Mouse (Mus musculus) G1E (cell line): Measurements from ENCODE around the gene Tarsl2. TPM values are rescaled to one million over a fixed set of nuclear protein-coding genes. Genes with fewer than 3 reads are reported as not detected.

ENCODE experiments used
- ATAC-seq: 2 replicates; pipeline ENCODE4 v1.8.0; 2016; ENCODE audit warnings: mild to moderate bottlenecking; ENCODE audit not compliant: insufficient number of reproducible peaks, poor library complexity, low FRiP score, severe bottlenecking; ENCODE audit errors: extremely low read depth
- DNase-seq: peaks from one replicate; pipeline ENCODE4 v3.0.0; 2012; ENCODE audit warnings: low spot score
- H3K27me3 ChIP-seq: 2 replicates; pipeline ENCODE4 v1.6.1; 2012; ENCODE audit warnings: mild to moderate bottlenecking, low read length, inconsistent platforms; ENCODE audit not compliant: insufficient read depth
- H3K36me3 ChIP-seq: replicated peaks from 2 replicates; pipeline ENCODE3; 2012; ENCODE audit warnings: mild to moderate bottlenecking, inconsistent platforms
- H3K4me1 ChIP-seq: 2 replicates; pipeline ENCODE4 v1.6.1; 2012; ENCODE audit warnings: low read depth, low read length, inconsistent platforms, mixed read lengths; ENCODE audit not compliant: insufficient read depth
- H3K4me3 ChIP-seq: 2 replicates; pipeline ENCODE4 v1.5.1; 2012; ENCODE audit warnings: low read depth, mild to moderate bottlenecking, inconsistent platforms, low read length, moderate library complexity, mixed read lengths
- H3K9me3 ChIP-seq: replicated peaks from 2 replicates; pipeline ENCODE4 v1.6.1; 2012; ENCODE audit warnings: inconsistent platforms
- CTCF ChIP-seq: IDR thresholded peaks from 2 replicates; pipeline ENCODE4 v1.5.1; 2012; ENCODE audit warnings: low read depth, low read length, inconsistent platforms, mixed read lengths
- GATA1 ChIP-seq: IDR thresholded peaks from 2 replicates; pipeline ENCODE4 v1.6.1; 2012; ENCODE audit warnings: borderline replicate concordance, low read length, inconsistent platforms, mixed read lengths
- GATA2 ChIP-seq: IDR thresholded peaks from 2 replicates; pipeline ENCODE4 v1.6.1; 2012; ENCODE audit warnings: low read depth, low read length, inconsistent platforms, borderline replicate concordance
- POLR2AphosphoS5 ChIP-seq: IDR thresholded peaks from 2 replicates; pipeline ENCODE4 v1.6.1; 2012; ENCODE audit warnings: low read depth, low read length, inconsistent platforms; ENCODE audit not compliant: insufficient replicate concordance
- TAL1 ChIP-seq: conservative IDR thresholded peaks from 2 replicates; pipeline ENCODE4 v1.6.1; 2012; ENCODE audit warnings: low read depth, low read length, inconsistent platforms, mixed read lengths
- polyA plus RNA-seq: library from polyadenylated mRNA; stranded (reverse); fragments of >175 nt; gene quantifications from 2 replicates; pipeline ENCODE4 v1.2.3, GENCODE M21; 2012
- total RNA-seq, 2 experiments: library from RNA; stranded (forward) in 1 of 2; stranded (reverse) in 1 of 2; fragments of 200-1000 nt in 1 of 2; fragments of >200 nt in 1 of 2; fragmentation: Nextera tagmentation in 1 of 2; gene quantifications; 2 replicates each; pipeline ENCODE4 v1.2.3; 2014 to 2017

The Tarsl2 gene
- total and polyA plus RNA-seq, 3 experiments: 23.7 to 66.8 (median 42.3) TPM

DNA sequence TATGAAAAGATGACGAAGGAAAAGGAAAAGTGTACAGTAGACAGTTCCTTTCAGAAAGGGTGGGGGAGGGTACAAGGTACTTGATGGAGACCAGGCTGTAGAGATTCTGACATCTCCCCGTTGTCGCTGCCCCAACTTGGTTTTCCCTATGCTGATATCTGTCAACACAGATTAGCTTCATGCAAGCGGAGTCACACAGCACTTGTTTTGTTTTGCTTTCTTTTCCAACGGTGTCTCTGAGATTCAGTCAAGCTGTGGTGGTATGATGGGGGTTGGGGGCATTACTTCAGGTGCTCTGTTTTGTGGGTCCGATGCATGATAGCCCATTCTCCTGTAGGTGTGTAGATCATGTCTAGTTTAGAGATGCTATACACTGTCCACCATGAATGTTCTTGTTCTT is 22.8 kb downstream of the Tarsl2 start:
- no peak for DNase-seq
- Histone ChIP-seq H3K4me1 (no peaks in the 10 kb centered on the region), H3K4me3 (no peak overlapping the region), H3K9me3 (no peaks in the 10 kb centered on the region), H3K36me3 (peaks cover 89% of the 10 kb centered on the region), H3K27me3 (no peaks in the 10 kb centered on the region)
- no peak for ATAC-seq
- TF ChIP-seq CTCF (no peak), GATA1 (no peak)

DNA sequence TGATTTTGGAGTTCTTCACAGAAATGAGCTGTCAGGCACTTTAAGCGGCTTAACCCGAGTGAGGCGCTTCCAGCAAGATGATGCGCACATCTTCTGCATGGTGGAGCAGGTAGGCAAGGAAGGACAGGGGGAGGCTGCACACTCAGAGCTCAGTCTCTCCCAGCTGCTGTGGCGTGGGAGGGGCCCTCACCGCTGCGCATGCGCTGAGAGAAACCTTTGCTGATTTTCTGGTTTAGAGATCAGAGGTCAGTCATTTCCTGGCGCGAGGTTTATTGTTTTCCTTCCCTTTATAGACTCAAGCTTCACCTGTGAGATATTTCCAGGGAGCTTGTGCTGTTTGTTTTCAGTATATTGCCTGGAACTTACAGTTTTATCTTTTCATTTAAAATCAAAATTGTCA is 33.4 kb downstream of the Tarsl2 start:
- peaks cover 83% of the 10 kb centered on the region for H3K36me3 ChIP-seq
- no peak overlapping the region for H3K4me3 ChIP-seq
- H3K4me1 ChIP-seq: no peaks in the 10 kb centered on the region
- no peaks in the 10 kb centered on the region for H3K27me3 ChIP-seq
- TF ChIP-seq TAL1 (no peak), CTCF (no peak), GATA1 (no peak), GATA2 (no peak), POLR2AphosphoS5 (no peak)
- ATAC-seq: no peak
- no peaks in the 10 kb centered on the region for H3K9me3 ChIP-seq
- no peak for DNase-seq

DNA sequence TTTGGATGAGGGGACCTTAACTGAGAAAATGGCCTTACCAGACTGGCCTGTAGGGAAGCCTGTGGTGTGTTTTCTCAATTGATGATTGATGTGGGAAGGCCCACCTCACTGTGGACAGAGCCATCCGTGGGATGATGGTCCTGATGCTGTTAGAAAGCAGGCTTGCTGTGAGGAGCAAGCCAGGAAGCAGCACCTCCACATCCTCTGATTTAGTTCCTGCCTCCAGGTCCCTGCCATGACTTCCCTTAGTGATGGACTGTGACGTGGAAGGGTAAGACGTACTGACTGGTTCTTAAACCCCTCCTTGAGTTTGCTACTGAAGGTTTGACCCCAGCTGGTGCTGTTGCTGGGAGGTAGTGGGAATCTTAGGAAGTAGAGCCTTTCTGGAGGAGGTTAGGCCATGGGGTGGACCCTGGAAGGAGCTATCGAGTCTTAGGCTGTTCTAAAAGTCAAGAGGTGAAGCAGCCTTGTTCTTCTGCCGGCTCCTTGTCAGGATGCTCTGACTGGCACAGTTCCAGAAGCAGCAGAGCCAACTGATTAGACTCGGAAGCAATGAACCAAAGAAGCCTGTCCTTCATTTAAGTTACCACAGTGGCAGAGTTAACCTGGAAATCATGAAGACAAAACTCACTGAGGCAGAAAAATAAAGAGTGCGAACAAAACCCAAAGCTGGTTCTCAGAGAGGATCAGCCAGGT is 34.4 kb downstream of the Tarsl2 start:
- TF ChIP-seq CTCF (no peak), GATA2 (no peak), GATA1 (no peak), POLR2AphosphoS5 (no peak), TAL1 (no peak)
- H3K27me3 ChIP-seq: no peaks in the 10 kb centered on the region
- no peak overlapping the region for H3K4me3 ChIP-seq
- H3K4me1 ChIP-seq: no peaks in the 10 kb centered on the region
- ATAC-seq (no peak), DNase-seq (no peak)
- no peaks in the 10 kb centered on the region for H3K9me3 ChIP-seq
- H3K36me3 ChIP-seq: peaks cover 84% of the 10 kb centered on the region

DNA sequence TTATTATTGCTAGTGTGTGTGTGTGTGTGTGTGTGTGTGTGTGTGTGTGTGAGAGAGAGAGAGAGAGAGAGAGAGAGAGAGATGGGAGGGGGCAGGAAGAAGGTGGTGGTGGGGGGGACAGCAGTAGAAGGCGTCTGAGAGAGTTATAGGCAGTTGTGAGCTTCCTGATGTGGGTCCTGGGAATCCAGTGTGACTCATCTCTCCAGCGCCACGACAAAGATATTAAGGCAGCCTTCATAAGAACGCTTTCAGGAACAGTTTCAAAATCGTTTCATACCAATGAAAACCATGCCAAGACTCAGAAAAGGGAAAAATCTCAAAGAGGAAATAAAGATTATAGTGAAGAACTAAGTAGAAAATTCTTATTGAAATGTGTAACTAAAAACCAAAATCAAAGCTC is 36.5 kb downstream of the Tarsl2 start:
- TF ChIP-seq GATA2 (no peak), TAL1 (no peak), CTCF (no peak), GATA1 (no peak), POLR2AphosphoS5 (no peak)
- Histone ChIP-seq H3K9me3 (no peaks in the 10 kb centered on the region), H3K4me3 (no peak overlapping the region), H3K4me1 (no peaks in the 10 kb centered on the region), H3K27me3 (no peaks in the 10 kb centered on the region), H3K36me3 (peaks cover 91% of the 10 kb centered on the region)
- no peak for ATAC-seq
- no peak for DNase-seq

DNA sequence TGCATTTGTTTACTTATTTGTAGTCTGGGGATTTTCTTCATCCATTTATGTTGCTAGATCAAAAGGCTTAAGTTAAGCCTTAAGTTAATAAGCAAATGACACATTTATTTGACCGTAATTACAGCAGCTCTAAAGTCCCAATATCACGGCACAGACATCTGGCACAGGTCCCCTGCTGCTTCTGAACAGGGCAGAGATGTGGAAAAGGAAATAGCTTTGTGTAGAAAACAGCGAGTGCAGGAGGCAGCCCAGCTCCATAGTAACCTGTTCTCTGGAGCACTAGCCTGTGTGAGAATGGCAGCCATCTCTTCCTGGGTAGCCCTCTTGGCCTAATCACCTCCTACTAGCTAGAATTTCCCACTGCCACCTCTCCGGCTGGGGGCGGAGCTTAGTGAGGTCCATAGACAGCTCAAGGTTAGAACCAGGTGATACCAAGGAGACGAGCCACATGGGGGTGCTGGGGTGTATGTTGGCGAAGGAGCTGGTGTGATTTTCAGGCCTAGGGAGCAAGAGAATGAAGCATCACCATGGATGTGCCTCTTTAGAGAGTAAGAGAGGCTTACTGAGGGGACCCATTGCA is 39.6 kb downstream of the Tarsl2 start:
- peaks cover 91% of the 10 kb centered on the region for H3K36me3 ChIP-seq
- no peak for TF ChIP-seq POLR2AphosphoS5
- no peak for TF ChIP-seq GATA2
- TF ChIP-seq TAL1: no peak
- DNase-seq (no peak), ATAC-seq (no peak)
- H3K4me1 ChIP-seq: no peaks in the 10 kb centered on the region
- no peaks in the 10 kb centered on the region for H3K27me3 ChIP-seq
- H3K4me3 ChIP-seq: no peak overlapping the region
- H3K9me3 ChIP-seq: no peaks in the 10 kb centered on the region

DNA sequence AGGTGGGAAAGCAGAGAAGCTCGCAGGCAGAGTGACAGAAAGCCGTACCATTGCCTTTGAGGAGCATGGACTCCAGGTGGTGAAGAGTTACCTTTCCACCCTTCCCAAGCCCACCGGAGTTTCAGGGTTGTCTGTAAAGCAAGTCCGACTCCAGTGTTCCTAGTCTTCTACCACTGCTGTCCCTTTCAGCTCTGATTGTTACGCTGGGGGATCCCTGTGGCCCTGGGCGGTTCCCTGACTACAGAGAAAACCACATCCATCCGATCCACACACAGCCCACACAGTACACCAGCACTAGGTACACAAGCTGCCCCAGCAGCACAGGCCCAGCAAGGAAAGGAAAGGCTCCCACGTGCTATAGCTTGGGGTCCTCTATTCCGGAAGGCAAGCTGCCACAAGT is 42.0 kb downstream of the Tarsl2 start:
- no peaks in the 10 kb centered on the region for H3K9me3 ChIP-seq
- TF ChIP-seq POLR2AphosphoS5 (no peak), GATA2 (no peak), GATA1 (no peak), CTCF (no peak), TAL1 (no peak)
- no peak overlapping the region for H3K4me3 ChIP-seq
- H3K27me3 ChIP-seq: no peaks in the 10 kb centered on the region
- H3K36me3 ChIP-seq: peaks cover 91% of the 10 kb centered on the region
- DNase-seq (no peak), ATAC-seq (no peak)
- H3K4me1 ChIP-seq: no peaks in the 10 kb centered on the region
